Mouse (Mus musculus) hematopoietic stem cell, adult 5-6 weeks (primary cell): Measurements from ENCODE around the gene Ogfod3. TPM values are rescaled to one million over a fixed set of nuclear protein-coding genes. Genes with fewer than 3 reads are reported as not detected.

Experiments
- ATAC-seq, 2 experiments: fragments of 125-278 bp in 1 of 2; replicated peaks in 1 of 2; 2 replicates each; pipeline ENCODE4 v1.8.0; 2016 to 2017; ENCODE audit warnings: inconsistent platforms in 2 of 2, mild to moderate bottlenecking in 2 of 2, moderate number of reproducible peaks in 2 of 2, low read depth in 1 of 2, moderate TSS enrichment in 1 of 2; ENCODE audit not compliant: low FRiP score in 2 of 2, poor library complexity in 2 of 2, severe bottlenecking in 2 of 2, insufficient read depth in 1 of 2, low TSS enrichment in 1 of 2
- total RNA-seq: library from RNA; stranded (forward); fragments of 172-1452, 232-1000 nt; gene quantifications from 2 replicates; pipeline ENCODE4 v1.2.3, GENCODE M21; 2017

The Ogfod3 gene
- 3.6 and 10.6 TPM in 2 replicates for total RNA-seq

DNA sequence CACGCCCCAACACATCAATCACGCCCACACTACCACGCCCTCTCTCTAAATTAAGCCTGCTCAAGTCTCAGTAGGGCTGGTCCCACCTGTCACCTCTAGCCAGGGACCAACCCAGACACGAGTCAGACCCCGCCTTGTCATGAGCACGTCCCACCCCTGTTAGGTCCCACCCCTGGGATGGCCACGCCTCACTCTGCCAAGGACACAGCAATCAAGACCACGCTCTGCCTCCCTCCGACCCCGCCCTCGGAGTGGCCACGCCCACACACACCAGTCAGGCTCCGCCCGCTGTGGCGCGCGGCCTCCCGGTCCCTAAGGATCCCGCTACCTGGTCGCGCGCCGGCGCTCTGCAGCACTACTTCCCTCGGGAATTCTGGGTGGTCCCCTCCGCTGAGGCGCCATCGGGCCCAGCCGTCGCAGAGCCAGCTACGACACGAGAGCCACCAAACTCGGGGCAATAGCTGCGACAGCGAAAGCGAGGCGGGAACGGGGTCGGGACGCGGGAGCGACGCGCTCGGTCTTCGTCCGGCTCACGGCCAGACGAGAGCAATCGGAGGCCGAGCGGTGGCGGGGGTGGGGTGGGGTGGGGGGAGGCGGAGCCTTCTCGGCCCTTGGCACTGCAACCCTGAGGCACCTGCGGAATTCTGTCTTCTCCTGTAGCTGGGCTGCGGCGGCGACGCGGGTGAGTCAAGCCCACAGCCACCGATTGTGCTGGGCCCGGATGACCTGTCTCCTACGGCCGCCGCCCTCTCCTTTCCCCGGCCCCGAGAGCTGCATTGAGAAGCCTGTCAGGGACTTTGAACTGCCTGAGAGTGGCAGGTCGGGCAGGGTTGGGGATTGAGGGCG, at the start of gene Ogfod3, which contains the start of gene Hexdc:
Gene Ogfod3 (minus strand): TSS at position 551 of the 846 bp plus-strand sequence.
Gene Hexdc (plus strand): TSS at position 273 of the 846 bp plus-strand sequence.
- peak; percentile 95 for ATAC-seq

DNA sequence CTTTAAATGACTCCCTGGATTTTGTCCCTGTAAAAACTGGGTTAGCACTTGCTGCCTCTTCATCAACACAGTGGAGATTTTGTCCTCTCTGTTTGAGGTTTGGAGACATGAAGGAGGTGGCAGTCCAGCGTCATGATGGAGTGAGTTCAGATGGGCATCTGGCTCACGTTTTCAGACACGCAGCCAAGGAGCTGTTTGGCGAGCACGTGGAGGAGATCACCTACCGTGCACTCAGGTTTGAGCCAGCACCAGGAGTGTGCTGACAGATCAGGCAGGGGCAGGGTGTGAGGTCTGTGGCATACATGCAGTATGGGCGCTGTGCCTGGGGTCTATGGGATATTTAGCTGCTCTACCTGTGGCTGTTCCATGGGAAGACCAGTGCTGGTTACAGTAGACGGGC, 45.7 kb upstream of the Ogfod3 start:
- ATAC-seq, result no peak

DNA sequence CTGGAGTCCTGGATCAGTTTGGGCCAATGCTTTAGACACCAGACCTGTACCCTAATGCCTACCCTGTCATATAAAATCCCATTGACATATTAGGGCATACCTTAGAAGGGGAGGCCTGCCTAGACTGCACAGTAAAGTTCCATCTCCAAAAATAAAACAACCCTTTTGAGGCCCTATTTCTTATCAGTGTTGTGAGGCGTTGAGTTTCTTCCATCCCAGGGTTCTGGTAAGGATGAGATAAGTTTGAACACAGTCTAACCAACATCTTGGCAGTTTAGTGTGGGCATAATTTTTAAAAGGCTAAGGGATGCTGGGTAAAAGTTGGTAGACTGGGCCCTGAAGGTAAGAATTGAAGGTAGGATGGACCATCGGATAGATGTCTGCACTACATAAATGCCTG, 35.2 kb upstream of the Ogfod3 start:
- no peak for ATAC-seq

DNA sequence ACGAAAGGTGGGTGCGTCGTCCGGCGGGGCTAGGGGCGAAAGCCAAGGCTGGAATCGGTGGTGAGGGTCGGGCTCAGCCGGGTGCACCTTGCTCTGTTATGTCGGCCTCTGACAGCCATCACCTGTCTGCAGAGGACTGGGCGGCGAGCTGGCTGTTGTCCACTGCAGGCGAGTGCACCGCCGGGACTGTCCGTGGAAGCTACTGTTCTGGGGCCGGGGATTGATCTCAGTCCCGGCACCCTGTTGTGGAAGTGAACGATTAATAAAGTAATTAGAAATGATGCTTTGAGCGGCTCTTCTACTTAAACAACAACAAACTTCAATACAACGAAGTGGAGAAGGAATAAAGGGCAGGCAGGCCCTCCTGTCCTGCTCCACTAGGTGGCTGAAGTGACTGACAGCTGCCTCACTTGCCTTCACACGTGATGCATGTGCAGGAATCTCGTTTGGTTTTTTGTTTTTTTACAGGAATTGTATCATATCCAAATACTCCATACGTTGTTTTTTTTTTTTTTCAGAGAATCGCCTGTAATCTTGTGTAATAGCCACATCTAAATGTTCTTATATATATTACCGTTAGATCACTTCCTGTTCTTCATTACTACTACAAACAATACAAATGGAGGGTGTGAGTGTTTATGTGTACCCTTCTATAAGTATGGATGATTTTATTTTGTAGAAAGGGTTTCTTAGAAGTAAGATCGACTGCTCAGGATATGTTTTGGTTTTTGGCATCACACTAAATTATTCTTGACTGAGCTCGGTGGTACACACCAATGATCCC, 33.0 kb upstream of the Ogfod3 start:
- peak; percentile 9 to 31; a peak in 3 of 4 replicates for ATAC-seq

DNA sequence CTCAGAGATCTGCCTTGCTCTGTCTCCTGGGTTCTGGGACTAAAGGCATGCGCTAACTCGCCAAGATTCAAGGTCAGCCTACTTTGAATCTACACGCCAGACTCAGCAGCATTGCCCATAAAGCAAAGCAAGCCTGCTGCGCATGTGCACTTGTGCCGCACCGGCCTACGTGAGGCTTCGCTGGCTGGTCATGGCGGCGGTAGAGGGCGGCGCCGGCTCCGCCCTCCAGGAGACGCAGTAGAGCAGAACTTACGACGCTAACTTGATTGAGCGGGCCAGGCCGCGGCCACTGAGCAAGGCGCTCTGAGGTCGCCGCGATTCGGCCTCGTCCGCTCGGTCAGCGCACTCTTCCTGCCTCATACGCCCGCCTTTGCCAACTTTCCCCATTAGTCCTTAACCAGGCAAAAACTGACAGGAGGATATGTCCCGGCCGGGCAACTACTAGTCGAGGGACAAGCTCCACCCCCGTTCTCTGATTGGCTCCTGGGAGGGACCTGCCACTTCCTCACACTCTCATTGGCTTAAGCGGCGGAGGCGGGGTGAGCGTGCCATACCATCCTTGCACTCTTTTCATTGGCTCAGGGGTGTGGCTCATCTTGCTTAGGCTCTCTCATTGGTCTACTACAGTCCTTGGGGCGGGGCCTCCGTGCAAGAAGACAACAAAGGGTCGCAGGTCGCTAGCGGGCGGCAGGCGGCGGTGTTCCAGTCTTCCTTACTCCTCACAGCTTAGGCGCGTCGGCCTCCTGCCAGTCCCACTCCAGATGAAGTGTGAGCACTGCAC, 32.2 kb upstream of the Ogfod3 start, which contains the start of gene Narf:
Gene Narf (plus strand): TSS at position 690 of the 781 bp plus-strand sequence.
- peak; percentile 97 for ATAC-seq

DNA sequence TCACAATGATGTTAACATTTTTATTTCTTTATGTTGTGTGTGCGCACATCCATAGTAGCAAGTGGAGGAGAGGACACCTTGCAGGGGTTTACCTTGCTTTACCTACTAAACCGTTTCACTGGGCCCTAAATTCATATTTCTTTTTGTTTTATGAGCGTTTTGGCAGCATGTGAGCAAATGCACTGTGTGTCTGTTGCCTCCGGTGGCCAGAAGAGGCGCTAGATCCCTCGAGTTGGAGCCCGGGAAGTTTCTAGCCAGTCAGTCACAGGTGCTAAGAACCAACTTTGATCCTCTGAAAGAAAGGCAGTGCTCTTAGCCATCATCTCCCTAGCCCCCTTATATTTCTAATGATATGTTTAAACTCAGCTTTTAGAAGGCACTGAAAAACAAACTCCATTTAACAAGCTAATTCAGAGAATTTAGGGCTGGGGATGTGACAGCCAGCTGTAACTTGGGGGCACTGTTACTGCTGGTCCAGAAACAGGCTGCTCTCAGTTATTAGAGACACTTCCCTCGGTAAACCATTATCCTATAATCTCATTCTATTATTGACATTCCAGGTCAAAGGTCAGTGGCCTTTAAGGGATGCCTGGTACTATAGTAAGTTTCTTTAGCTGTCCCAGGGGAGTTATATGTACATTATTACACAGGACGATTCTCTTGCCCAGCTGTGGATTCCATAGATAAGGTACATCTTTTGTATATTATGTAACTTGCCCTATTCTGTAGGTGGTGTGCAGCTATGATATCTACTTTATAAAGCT, 31.1 kb upstream of the Ogfod3 start:
- no peak for ATAC-seq

DNA sequence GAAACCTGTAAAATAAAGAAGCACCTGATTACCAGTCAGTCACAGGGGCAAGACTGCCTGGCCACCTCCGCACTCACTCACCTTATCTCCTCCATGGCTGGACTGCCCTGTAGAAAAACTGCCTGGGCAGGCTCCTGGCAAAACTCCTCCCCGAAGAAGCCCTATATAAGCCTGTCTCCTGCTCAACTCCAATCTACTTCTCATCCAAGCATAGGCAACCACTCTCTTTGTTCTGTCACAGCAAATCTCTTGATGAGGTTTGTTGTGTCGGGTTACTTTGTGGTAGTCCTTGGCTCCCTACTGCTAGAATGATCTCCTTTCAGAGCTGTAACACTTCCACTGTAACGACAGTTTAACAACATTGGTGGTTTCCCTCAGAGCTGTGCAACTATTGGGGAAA, 28.2 kb upstream of the Ogfod3 start:
- ATAC-seq, result no peak

DNA sequence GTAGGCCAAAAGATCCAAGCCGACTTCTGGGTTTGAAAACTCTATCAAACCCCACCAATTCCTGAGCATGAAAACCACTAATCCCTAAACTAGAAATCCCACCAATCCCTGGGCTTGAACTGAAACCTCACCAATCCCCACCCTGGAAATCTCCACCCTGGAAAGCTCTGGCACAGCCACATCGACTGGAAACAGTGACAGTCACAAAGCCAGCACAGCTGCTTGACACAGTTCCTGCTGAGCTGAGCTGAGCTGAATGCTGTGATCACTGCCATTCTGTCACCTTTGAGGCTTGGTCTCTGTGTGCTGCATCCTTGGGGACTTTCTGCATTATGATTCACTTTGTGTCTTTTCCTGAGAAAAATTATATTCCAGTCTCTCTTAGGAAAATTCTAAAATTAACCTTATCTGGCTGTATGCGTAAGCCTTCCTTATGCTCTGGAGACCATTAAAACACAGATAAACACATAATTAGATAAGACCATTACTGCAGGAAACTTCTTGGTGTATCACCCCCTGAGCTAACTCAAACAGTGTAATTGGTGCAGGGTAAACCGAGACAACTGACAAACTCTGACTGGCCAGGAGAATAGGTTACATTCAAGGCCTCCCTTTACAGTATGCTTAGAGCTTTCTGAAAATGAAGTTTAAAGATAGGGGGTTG, 27.2 kb upstream of the Ogfod3 start:
- no peak for ATAC-seq

DNA sequence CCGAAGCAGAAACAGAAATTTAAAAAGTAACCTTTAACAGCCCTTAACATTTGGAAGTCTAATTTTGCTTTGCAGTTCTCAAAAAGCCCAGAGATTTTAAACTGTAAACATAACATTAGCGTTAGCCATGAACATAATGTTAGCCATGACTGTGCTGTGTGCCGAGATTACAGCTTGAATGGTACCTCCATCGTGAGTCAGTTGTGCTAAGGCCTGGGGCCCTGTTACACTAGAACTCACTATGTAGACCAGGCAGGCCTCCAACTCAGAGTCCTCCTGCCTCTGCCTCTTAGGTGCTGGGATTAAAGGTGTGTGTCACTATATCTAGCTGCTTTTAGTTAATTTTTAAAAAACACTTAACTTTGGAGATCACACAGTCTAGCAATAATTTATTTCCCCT, 26.7 kb upstream of the Ogfod3 start:
- no peak for ATAC-seq

DNA sequence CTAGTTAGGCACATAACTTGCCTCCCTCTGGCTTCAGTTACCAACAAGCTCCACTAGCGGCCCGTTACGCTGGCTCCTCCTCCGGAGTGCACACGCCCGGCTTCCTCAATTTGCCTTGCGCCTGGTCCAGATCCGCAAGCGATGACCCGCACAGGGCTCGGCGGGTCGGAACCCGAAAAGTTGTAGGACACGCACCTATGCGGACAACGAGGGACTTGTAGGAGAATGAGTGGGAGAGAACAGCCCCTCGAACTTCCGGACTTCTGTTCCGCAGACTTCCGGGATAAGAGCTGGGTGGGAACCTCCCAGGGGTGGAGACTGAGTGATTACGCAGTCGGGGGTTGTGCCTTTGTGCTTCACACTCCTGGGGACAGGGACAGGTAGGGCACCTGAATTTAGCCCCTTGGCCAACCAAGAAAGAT, 24.5 kb upstream of the Ogfod3 start, which contains the start of gene Cybc1:
Gene Cybc1 (minus strand): TSS at position 305 of the 422 bp plus-strand sequence.
- ATAC-seq, result peak; percentile 86 to 89

DNA sequence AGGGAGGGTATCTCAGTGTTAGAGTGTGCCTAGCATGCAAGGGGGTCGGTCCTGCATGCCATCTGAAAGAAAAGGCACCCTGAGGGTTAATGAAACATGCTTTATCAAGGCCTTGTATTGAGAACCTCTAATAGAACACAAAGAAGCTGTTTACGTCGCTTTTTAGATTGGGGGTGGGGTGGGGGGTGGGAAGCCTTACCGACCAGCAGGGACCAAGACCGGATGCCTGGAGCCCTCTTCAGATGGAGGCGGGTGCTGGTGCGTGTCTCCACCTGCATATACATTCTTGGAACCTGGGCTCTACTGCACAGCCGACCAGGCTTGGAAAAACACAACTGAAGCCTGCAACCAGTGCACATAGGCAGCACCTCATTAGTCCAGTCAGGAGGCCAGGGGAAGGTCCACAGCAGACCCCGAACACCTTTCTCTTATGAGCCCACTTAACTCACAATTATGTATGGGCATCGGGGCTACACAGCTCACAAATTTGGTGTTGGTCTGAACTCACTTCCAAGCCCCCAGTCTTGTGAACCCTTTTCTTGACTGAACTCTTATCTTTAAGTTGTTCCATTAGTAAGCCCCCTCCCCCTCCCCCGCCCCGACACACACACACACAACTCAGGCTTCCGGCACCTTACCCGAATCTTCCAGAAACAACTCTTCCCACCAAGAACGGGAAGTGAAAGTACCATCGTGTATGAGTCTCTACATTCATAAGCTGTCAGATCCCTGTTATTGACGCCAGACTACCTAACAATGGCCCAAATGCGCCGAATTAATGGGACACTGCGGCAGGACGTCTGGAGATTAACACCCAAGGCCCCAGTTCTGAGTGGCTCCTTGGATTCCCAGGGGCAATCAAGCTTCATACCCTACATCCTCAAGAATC, 23.9 kb upstream of the Ogfod3 start:
- ATAC-seq, result peak; percentile 29 to 67; a peak in 3 of 4 replicates

DNA sequence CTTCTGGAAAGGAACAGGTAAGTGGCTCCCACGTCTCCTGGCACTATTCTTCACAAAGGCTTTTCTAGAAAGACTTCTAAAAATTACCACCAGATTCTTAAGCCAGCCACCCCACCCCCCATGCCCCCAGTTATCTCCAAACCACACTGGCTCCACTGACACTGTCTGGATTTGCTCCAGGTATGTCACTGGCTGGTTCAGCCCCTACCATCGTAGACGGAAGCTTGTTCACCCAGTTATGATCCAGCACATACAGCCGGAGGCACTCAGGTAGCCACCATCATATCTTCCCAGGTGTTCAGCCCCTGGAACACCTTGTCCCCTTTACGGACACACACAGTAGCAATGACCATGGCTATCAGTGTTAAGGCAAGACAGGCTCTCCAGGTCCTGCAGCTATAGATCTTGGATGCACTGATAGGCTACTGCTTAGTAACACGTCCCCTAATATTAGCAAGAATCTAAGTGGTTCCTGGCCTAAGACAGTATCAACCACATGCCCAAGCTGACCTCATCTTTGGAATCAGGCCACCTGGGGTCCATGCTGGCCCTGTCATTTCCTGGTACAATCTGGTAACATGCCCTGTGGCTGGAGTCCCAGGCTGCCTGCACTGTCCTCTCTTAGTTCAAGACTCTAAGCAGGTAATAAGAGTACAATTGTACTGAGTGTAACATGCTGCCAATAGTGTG, 17.0 kb upstream of the Ogfod3 start:
- ATAC-seq, result no peak

DNA sequence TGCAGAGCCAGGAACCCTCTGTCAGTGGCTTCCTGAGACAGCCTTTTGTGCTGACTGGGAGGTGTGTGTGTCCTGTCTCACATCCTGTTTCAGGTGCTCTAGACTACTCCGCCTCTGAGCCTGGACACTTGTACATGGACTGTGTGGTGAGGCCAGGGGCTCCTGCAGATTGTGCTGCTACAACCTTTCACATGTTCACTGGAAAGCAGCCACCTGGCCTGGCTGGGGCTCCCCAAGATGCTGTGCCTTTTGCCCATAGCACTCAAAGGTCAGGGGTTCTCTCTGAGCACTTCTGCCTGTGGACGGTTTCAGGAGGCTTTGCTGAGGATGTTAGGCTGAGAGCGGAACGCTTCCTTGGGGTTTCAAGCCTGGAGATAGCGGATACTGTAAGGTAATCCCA, 16.3 kb upstream of the Ogfod3 start:
- ATAC-seq, result no peak

DNA sequence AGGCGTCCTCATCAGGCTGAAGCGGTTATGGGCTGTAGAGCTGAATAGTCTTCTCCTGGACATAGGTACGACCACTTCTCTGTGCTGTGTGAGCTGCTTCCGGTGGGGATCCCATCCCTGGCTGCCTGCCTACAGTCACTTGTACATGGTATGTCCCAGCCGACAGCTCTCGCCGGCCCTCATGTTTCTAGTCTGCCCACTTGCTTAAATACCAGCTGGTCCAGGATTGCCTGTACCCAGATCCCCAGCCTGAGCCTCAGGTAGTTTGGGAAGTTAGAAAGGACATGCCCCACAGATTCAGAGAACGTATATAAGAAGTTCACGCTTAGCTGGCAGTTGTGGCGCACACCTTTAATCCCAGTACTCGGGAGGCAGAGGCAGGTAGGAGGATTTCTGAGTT, 15.3 kb upstream of the Ogfod3 start:
- no peak for ATAC-seq

DNA sequence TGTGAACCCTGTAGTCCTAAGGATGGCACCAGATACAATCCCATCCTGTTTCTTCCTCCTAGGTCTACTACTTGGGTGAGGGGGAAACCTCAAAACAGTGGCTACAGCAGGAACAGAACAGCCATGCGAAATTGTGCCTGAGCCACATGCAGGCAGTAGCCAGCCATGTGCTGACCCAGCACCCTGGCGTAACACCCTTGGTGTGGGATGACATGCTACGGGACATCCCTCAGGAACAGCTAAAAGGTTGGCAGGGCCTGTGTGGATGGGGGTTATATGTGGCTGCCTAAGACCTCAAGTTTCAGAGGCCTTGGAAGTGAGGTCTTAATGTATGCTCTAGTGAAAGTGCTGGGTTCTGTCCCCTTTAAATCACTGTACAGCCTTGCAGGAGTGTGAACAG, 12.3 kb upstream of the Ogfod3 start:
- no peak for ATAC-seq
